Mouse (Mus musculus): ENCODE data around the gene Tmem54. TPM values are rescaled to one million over a fixed set of nuclear protein-coding genes. Genes with fewer than 3 reads are reported as not detected.

The Tmem54 gene
- total RNA-seq, 1 experiment from 2014 or later = not detected

GRCm38 (mm10) chr4:129084896-129085295, 20.5 kb upstream of the Tmem54 start:
- ATAC-seq (replicated peaks in 1 of 2; ENCODE audit: insufficient read depth in 1 of 2, low FRiP score in 2 of 2, low TSS enrichment in 1 of 2, low read depth in 1 of 2, poor library complexity in 2 of 2, severe bottlenecking in 2 of 2) = no peak

- ATAC-seq (replicated peaks in 1 of 2; ENCODE audit: insufficient read depth in 1 of 2, low FRiP score in 2 of 2, low TSS enrichment in 1 of 2, low read depth in 1 of 2, poor library complexity in 2 of 2, severe bottlenecking in 2 of 2) = peak; percentile 28 to 55; a peak in 2 of 4 replicates
Measured at GRCm38 (mm10) chr4:129086078-129086477, 19.3 kb upstream of the Tmem54 start.

GRCm38 (mm10) chr4:129087850-129088249, 17.5 kb upstream of the Tmem54 start:
- ATAC-seq (replicated peaks in 1 of 2; ENCODE audit: insufficient read depth in 1 of 2, low FRiP score in 2 of 2, low TSS enrichment in 1 of 2, low read depth in 1 of 2, poor library complexity in 2 of 2, severe bottlenecking in 2 of 2) = no peak

GRCm38 (mm10) chr4:129095276-129095675, 10.1 kb upstream of the Tmem54 start:
- ATAC-seq (replicated peaks in 1 of 2; ENCODE audit: insufficient read depth in 1 of 2, low FRiP score in 2 of 2, low TSS enrichment in 1 of 2, low read depth in 1 of 2, poor library complexity in 2 of 2, severe bottlenecking in 2 of 2) = no peak

- ATAC-seq (replicated peaks in 1 of 2; ENCODE audit: insufficient read depth in 1 of 2, low FRiP score in 2 of 2, low TSS enrichment in 1 of 2, low read depth in 1 of 2, poor library complexity in 2 of 2, severe bottlenecking in 2 of 2) = no peak
Measured at GRCm38 (mm10) chr4:129097006-129097405, 8.3 kb upstream of the Tmem54 start.

- no peak for ATAC-seq (replicated peaks in 1 of 2; ENCODE audit: insufficient read depth in 1 of 2, low FRiP score in 2 of 2, low TSS enrichment in 1 of 2, low read depth in 1 of 2, poor library complexity in 2 of 2, severe bottlenecking in 2 of 2)
Measured at GRCm38 (mm10) chr4:129102133-129102829, 3.1 kb upstream of the Tmem54 start.

- ATAC-seq (replicated peaks in 1 of 2; ENCODE audit: insufficient read depth in 1 of 2, low FRiP score in 2 of 2, low TSS enrichment in 1 of 2, low read depth in 1 of 2, poor library complexity in 2 of 2, severe bottlenecking in 2 of 2) = no peak
Measured at GRCm38 (mm10) chr4:129106073-129106472, 725 bp downstream of the Tmem54 start.

GRCm38 (mm10) chr4:129107348-129107899, 2.1 kb downstream of the Tmem54 start:
- 0 out of 4 replicates have a peak, but pooled peaks of 1 of the 2 experiments have one; percentile 37 for ATAC-seq (replicated peaks in 1 of 2; ENCODE audit: insufficient read depth in 1 of 2, low FRiP score in 2 of 2, low TSS enrichment in 1 of 2, low read depth in 1 of 2, poor library complexity in 2 of 2, severe bottlenecking in 2 of 2)

GRCm38 (mm10) chr4:129108624-129109023, 3.3 kb downstream of the Tmem54 start:
- ATAC-seq (replicated peaks in 1 of 2; ENCODE audit: insufficient read depth in 1 of 2, low FRiP score in 2 of 2, low TSS enrichment in 1 of 2, low read depth in 1 of 2, poor library complexity in 2 of 2, severe bottlenecking in 2 of 2) = no peak

GRCm38 (mm10) chr4:129110804-129111203, 5.5 kb downstream of the Tmem54 start:
- ATAC-seq (replicated peaks in 1 of 2; ENCODE audit: insufficient read depth in 1 of 2, low FRiP score in 2 of 2, low TSS enrichment in 1 of 2, low read depth in 1 of 2, poor library complexity in 2 of 2, severe bottlenecking in 2 of 2) = no peak

- ATAC-seq (replicated peaks in 1 of 2; ENCODE audit: insufficient read depth in 1 of 2, low FRiP score in 2 of 2, low TSS enrichment in 1 of 2, low read depth in 1 of 2, poor library complexity in 2 of 2, severe bottlenecking in 2 of 2) = no peak
Measured at GRCm38 (mm10) chr4:129111350-129111749, 6.0 kb downstream of the Tmem54 start.

- ATAC-seq (replicated peaks in 1 of 2; ENCODE audit: insufficient read depth in 1 of 2, low FRiP score in 2 of 2, low TSS enrichment in 1 of 2, low read depth in 1 of 2, poor library complexity in 2 of 2, severe bottlenecking in 2 of 2) = no peak
Measured at GRCm38 (mm10) chr4:129112231-129112630, 6.9 kb downstream of the Tmem54 start.

- peak; percentile 84 to 85 for ATAC-seq (replicated peaks in 1 of 2; ENCODE audit: insufficient read depth in 1 of 2, low FRiP score in 2 of 2, low TSS enrichment in 1 of 2, low read depth in 1 of 2, poor library complexity in 2 of 2, severe bottlenecking in 2 of 2)
Measured at GRCm38 (mm10) chr4:129113083-129113988, 8.0 kb downstream of the Tmem54 start.

GRCm38 (mm10) chr4:129116703-129117102, 11.4 kb downstream of the Tmem54 start:
- no peak for ATAC-seq (replicated peaks in 1 of 2; ENCODE audit: insufficient read depth in 1 of 2, low FRiP score in 2 of 2, low TSS enrichment in 1 of 2, low read depth in 1 of 2, poor library complexity in 2 of 2, severe bottlenecking in 2 of 2)

- no peak for ATAC-seq (replicated peaks in 1 of 2; ENCODE audit: insufficient read depth in 1 of 2, low FRiP score in 2 of 2, low TSS enrichment in 1 of 2, low read depth in 1 of 2, poor library complexity in 2 of 2, severe bottlenecking in 2 of 2)
Measured at GRCm38 (mm10) chr4:129117720-129118510, 12.6 kb downstream of the Tmem54 start.

GRCm38 (mm10) chr4:129119708-129120107, 14.4 kb downstream of the Tmem54 start:
- no peak for ATAC-seq (replicated peaks in 1 of 2; ENCODE audit: insufficient read depth in 1 of 2, low FRiP score in 2 of 2, low TSS enrichment in 1 of 2, low read depth in 1 of 2, poor library complexity in 2 of 2, severe bottlenecking in 2 of 2)

Measured in hematopoietic stem cell, adult 5-6 weeks (primary cell).